ENCODE assay signal across 9 mouse cellular contexts in genomic region chr15:7397446-7397817, GRCm38 (mm10). TPM values are rescaled to one million over a fixed set of nuclear protein-coding genes. Genes with fewer than 3 reads are reported as not detected.
DNase-seq lines count a peak whose midpoint lies in the region; ATAC-seq and TF ChIP-seq lines count a peak whose summit lies in the region.
"Had no signal": no experiment of that assay in that cellular context is flagged by ENCODE, and none has a peak within 500 bp of the region (broad histone marks: within the 10 kb centered on the region; RNA-seq: fewer than 3 reads in every experiment).

No protein-coding gene starts in this region.

- WGBS in forebrain, embryonic 12.5 days = under 1% methylated on average over 8 of the region's 8 CpGs
- 3% methylated on average over 8 of the region's 8 CpGs for whole genome bisulfite sequencing in midbrain, embryonic 16.5 days

- peak overlapping the region; percentile 79 for H3K27ac ChIP-seq in gastrocnemius, adult 2 months
- no peak overlapping the region for H3K27ac ChIP-seq in forebrain, embryonic 12.5 days
- no peak overlapping the region for H3K27ac ChIP-seq in midbrain, embryonic 16.5 days (ENCODE audit: low read length)

- intact Hi-C loops in gastrocnemius, adult 2 months (cut with DNase I) = no loop called here

- H3K9me3 ChIP-seq in forebrain, embryonic 12.5 days = no peaks in the 10 kb centered on the region
- H3K9me3 ChIP-seq in midbrain, embryonic 16.5 days (replicated peaks; ENCODE audit: control insufficient read depth, low read length, poor library complexity, severe bottlenecking) = no peaks in the 10 kb centered on the region; the same call in 1 of the 2 replicates

- ATAC-seq in forebrain, embryonic 12.5 days (ENCODE audit: low FRiP score) = peak; percentile 36; the same call in 1 of the 2 replicates
- ATAC-seq in midbrain, embryonic 16.5 days = peak; percentile 72
- ATAC-seq in megakaryocyte progenitor cell, adult 5-6 weeks (replicated peaks; ENCODE audit: poor library complexity) = no peak

- peak overlapping the region; percentile 44 for H3K9ac ChIP-seq in forebrain, embryonic 12.5 days
- H3K9ac ChIP-seq in midbrain, embryonic 16.5 days (ENCODE audit: low read depth, low read length) = peak overlapping the region; percentile 60; the same call in 1 of the 2 replicates

- H3K27me3 ChIP-seq in forebrain, embryonic 12.5 days = peaks cover 46% of the 10 kb centered on the region
- H3K27me3 ChIP-seq in midbrain, embryonic 16.5 days (ENCODE audit: control insufficient read depth, insufficient read depth, low read depth, low read length) = peaks cover 14% of the 10 kb centered on the region

- no peak for DNase-seq in gastrocnemius, adult 2 months
- no peak for DNase-seq in gastrocnemius, adult 18-20 months (ENCODE audit: low spot score)
- DNase-seq in kidney, postnatal 10 days = peak; percentile 37
- no peak for DNase-seq in layer of hippocampus, postnatal 36 days
- no peak for DNase-seq in left cerebral cortex, adult 11 months (ENCODE audit: low spot score)

- H3K36me3 ChIP-seq in forebrain, embryonic 12.5 days (replicated peaks) = no peaks in the 10 kb centered on the region
- H3K36me3 ChIP-seq in midbrain, embryonic 16.5 days (ENCODE audit: control insufficient read depth, insufficient read depth, low read length) = no peaks in the 10 kb centered on the region

- peaks cover 17% of the 10 kb centered on the region for H3K4me1 ChIP-seq in forebrain, embryonic 12.5 days
- peaks cover 8% of the 10 kb centered on the region for H3K4me1 ChIP-seq in midbrain, embryonic 16.5 days (ENCODE audit: control insufficient read depth, insufficient read depth, low read length)

- TF ChIP-seq CTCF in gastrocnemius, adult 2 months (IDR thresholded peaks at IDR 0.05) = no peak

- H3K4me2 ChIP-seq in forebrain, embryonic 12.5 days = peak overlapping the region; percentile 97
- peak overlapping the region; percentile 90 for H3K4me2 ChIP-seq in midbrain, embryonic 16.5 days (ENCODE audit: low read length)

- peak overlapping the region; percentile 77 for H3K4me3 ChIP-seq in gastrocnemius, adult 2 months
- H3K4me3 ChIP-seq in forebrain, embryonic 12.5 days (replicated peaks) = peak overlapping the region; percentile 56
- peak overlapping the region; percentile 53 for H3K4me3 ChIP-seq in midbrain, embryonic 16.5 days (ENCODE audit: low read depth, low read length)

RNA-seq across cellular contexts. Expression of gene Egflam, which starts 0.8 kb away (rescaled TPM):
- 10 to 100 TPM; 14.5 to 19.9 TPM for total RNA-seq in gastrocnemius, adult 2 months (2021)
- total RNA-seq in gastrocnemius, adult 18-20 months (2021) = 10 to 100 TPM; 12.2 to 16.9 TPM
- 8.8 and 9.6 TPM in 2 replicates for polyA plus RNA-seq in forebrain, embryonic 12.5 days (2016; fragmentation: Nextera tagmentation; extraction: Ambion mirVana)
- polyA plus RNA-seq in midbrain, embryonic 16.5 days (2015; fragmentation: Nextera tagmentation; extraction: Ambion mirVana) = 8.2 and 8.3 TPM in 2 replicates
- total RNA-seq in megakaryocyte progenitor cell, adult 5-6 weeks (2015) = not detected in 2 replicates
- not detected in 2 replicates for total RNA-seq in megakaryocyte progenitor cell, adult 5-6 weeks (2017)
- total RNA-seq in layer of hippocampus, postnatal 36 days (2021) = 1 to 10 TPM; 1.9 to 2.6 TPM
- total RNA-seq: common myeloid progenitor, adult 5-6 weeks had no signal
